Mouse (Mus musculus) adrenal gland, adult (tissue): Measurements from ENCODE around the gene Cd248.
"Not testable (repeated sequence)": the region's sequence is repeated elsewhere in the genome, so short reads cannot be mapped to it uniquely, and the experiment has no call there.

Experiments used
- DNase-seq, 2 experiments: peaks; one replicate each; pipeline ENCODE4 v3.0.0; 2022 to 2023; ENCODE audit warnings: low spot score in 1 of 2; ENCODE audit not compliant: inconsistent age in 2 of 2

Gene Cd248

GRCm38 (mm10) chr19:5073028-5073427 lies 5.2 kb downstream of the Cd248 start:
- peak in 1 of 2 experiments; percentile 78 for DNase-seq

- no peak for DNase-seq
Measured at GRCm38 (mm10) chr19:5073518-5073917, 5.6 kb downstream of the Cd248 start.

GRCm38 (mm10) chr19:5079279-5079678 lies 11.4 kb downstream of the Cd248 start:
- DNase-seq = no peak

- no peak for DNase-seq
Measured at GRCm38 (mm10) chr19:5082005-5082404, 14.1 kb downstream of the Cd248 start.

- DNase-seq = no peak
Measured at GRCm38 (mm10) chr19:5082596-5082995, 14.7 kb downstream of the Cd248 start.

- DNase-seq = no peak
Measured at GRCm38 (mm10) chr19:5083961-5084833, 16.3 kb downstream of the Cd248 start.

- DNase-seq = no peak
Measured at GRCm38 (mm10) chr19:5084834-5085144, 16.9 kb downstream of the Cd248 start.

GRCm38 (mm10) chr19:5085145-5085863 lies 17.4 kb downstream of the Cd248 start, which contains the start of gene Tmem151a:
Tmem151a (minus strand) TSS chr19:5085531.
- peak; percentile 61 to 84 for DNase-seq

GRCm38 (mm10) chr19:5086533-5086932 lies 18.7 kb downstream of the Cd248 start:
- DNase-seq = not testable (repeated sequence)

GRCm38 (mm10) chr19:5087884-5088728 lies 20.2 kb downstream of the Cd248 start, which contains the start of gene Yif1a:
Yif1a (plus strand) TSS chr19:5088538.
- DNase-seq = peak; percentile 95 to 98

GRCm38 (mm10) chr19:5089324-5089723 lies 21.4 kb downstream of the Cd248 start:
- DNase-seq = no peak

GRCm38 (mm10) chr19:5092083-5092482 lies 24.2 kb downstream of the Cd248 start:
- no peak for DNase-seq

- no peak for DNase-seq
Measured at GRCm38 (mm10) chr19:5093481-5094242, 25.8 kb downstream of the Cd248 start.

- DNase-seq = peak; percentile 91 to 97
Measured at GRCm38 (mm10) chr19:5094243-5094632, 26.4 kb downstream of the Cd248 start.

- DNase-seq = no peak
Measured at GRCm38 (mm10) chr19:5094746-5095417, 27.0 kb downstream of the Cd248 start.

- no peak for DNase-seq
Measured at GRCm38 (mm10) chr19:5095887-5096474, 28.1 kb downstream of the Cd248 start.

- no peak for DNase-seq
Measured at GRCm38 (mm10) chr19:5097521-5098362, 29.9 kb downstream of the Cd248 start.

- DNase-seq = peak; percentile 74 to 86
Measured at GRCm38 (mm10) chr19:5098363-5099143, 30.7 kb downstream of the Cd248 start, which contains the start of gene Cnih2. Cnih2 (minus strand) TSS chr19:5098521.
